Comparison of ENCODE assay signal across 7 mouse cellular contexts in the genomic region with DNA sequence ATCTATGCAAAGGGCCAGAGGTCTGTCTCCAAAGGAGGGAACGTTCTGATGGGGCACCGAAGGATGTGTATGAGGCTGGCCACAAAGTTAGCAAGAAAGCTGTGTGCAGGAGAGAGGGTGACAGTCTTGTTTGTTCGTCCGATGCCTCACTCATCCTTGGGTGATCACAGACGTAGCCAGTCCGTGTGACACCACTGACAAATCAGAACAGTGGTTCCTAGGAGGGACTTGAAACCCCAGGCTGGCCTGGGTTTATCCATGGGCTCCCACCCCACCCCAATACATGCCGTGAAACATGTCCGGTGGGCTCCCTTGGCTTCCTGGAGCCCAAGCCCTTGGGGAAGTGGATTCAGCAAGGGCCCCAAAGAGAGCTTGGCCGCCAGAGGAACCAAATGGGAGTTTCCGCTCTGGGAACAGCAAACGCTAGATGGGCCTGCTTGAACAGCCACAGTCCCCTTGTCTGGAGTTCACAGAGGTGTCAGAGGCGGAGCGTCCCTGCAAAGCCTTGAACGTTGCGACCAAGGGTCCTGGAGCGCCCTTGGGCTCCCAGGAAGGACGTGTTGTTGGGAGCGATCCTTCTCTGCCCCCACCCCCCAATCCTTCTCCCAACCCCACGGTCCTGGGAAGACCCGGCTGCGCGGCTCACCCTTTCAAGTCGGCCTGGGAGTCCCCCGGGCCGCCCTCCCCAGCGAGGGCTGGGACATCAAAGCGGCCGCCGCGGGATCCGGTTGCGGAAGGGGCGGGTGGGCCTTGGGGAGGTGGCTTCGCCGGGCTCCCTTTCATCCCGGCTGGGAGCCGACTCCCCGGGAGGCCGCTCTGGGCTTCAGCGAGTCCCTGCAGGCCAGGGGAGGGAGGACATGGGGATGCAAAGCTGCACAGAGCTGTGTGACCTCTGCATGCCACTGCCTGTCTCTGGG. TPM values are rescaled to one million over a fixed set of nuclear protein-coding genes. Genes with fewer than 3 reads are reported as not detected.
DNase-seq lines count a peak whose midpoint lies in the region; ATAC-seq lines count a peak whose summit lies in the region.

No protein-coding gene starts in this region.

- H3K27ac ChIP-seq in heart, embryonic 12.5 days (ENCODE audit: poor library complexity, severe bottlenecking), result peak overlapping the region; percentile 81

- H3K4me1 ChIP-seq in heart, embryonic 12.5 days (replicated peaks), result peaks cover 34% of the 10 kb centered on the region

- H3K4me3 ChIP-seq in heart, embryonic 12.5 days, result peak overlapping the region; percentile 44

- no peaks in the 10 kb centered on the region for H3K36me3 ChIP-seq in heart, embryonic 12.5 days

- DNase-seq in ZHBTc4 (ENCODE audit: low read depth, low spot score), result peak; percentile 94
- DNase-seq in kidney, postnatal 10 days, result peak; percentile 91
- peak; percentile 85 to 92 for DNase-seq in lung, postnatal 4 days
- peak; percentile 34 to 43 for DNase-seq in thymus, adult 18-20 months
- DNase-seq in cerebellum, adult 11-12 months, result no peak

- 6% methylated on average over 37 of the region's 40 CpGs for WGBS in heart, embryonic 12.5 days

- no peaks in the 10 kb centered on the region for H3K27me3 ChIP-seq in heart, embryonic 12.5 days (replicated peaks)

- peak overlapping the region; percentile 77 for H3K9ac ChIP-seq in heart, embryonic 12.5 days

- no peaks in the 10 kb centered on the region for H3K9me3 ChIP-seq in heart, embryonic 12.5 days (replicated peaks)

- H3K4me2 ChIP-seq in heart, embryonic 12.5 days, result peak overlapping the region; percentile 73

- ATAC-seq in common myeloid progenitor, adult 5-6 weeks (replicated peaks; ENCODE audit: low read depth, poor library complexity, severe bottlenecking), result peak; percentile 17; the same call in 1 of the 2 replicates
- ATAC-seq in heart, embryonic 12.5 days (ENCODE audit: insufficient number of reproducible peaks, low FRiP score), result peak; percentile 47

RNA-seq across cellular contexts. Expression of gene 1700001O22Rik, which starts 19.1 kb away (rescaled TPM):
- not detected in 2 replicates for total RNA-seq in common myeloid progenitor, adult 5-6 weeks (2017)
- 1.0 and 2.2 TPM in 2 replicates for polyA plus RNA-seq in heart, embryonic 12.5 days (2016; fragmentation: Nextera tagmentation; extraction: Ambion mirVana)

RNA-seq across cellular contexts. Expression of gene Ntmt1, which starts 23.3 kb away (rescaled TPM):
- 16.4 and 26.9 TPM in 2 replicates for total RNA-seq in common myeloid progenitor, adult 5-6 weeks (2017)
- polyA plus RNA-seq in heart, embryonic 12.5 days (2016; fragmentation: Nextera tagmentation; extraction: Ambion mirVana), result 77.2 and 78.8 TPM in 2 replicates

RNA-seq across cellular contexts. Expression of gene Asb6, which starts 45.8 kb away (rescaled TPM):
- 13.7 and 17.5 TPM in 2 replicates for total RNA-seq in common myeloid progenitor, adult 5-6 weeks (2017)
- 24.2 and 25.5 TPM in 2 replicates for polyA plus RNA-seq in heart, embryonic 12.5 days (2016; fragmentation: Nextera tagmentation; extraction: Ambion mirVana)

RNA-seq across cellular contexts. Expression of gene Prrx2, which starts 50.4 kb away (rescaled TPM):
- not detected in 2 replicates for total RNA-seq in common myeloid progenitor, adult 5-6 weeks (2017)
- polyA plus RNA-seq in heart, embryonic 12.5 days (2016; fragmentation: Nextera tagmentation; extraction: Ambion mirVana), result 58.8 and 63.9 TPM in 2 replicates
